Mouse (Mus musculus) neural tube, embryonic 14.5 days (tissue): ENCODE results near the gene Inafm1. TPM values are rescaled to one million over a fixed set of nuclear protein-coding genes. Genes with fewer than 3 reads are reported as not detected.

ENCODE experiments used
- ATAC-seq: fragments of 200-750 bp; cut with Nextera tagmentation; 2 replicates; pipeline ENCODE4 v1.8.0; 2017; ENCODE audit warnings: low read depth, mild to moderate bottlenecking, moderate TSS enrichment, moderate library complexity
- H3K27ac ChIP-seq: fragments of 300-500 bp; sonication (generic); 2 replicates; pipeline ENCODE4 v1.5.1; 2014; ENCODE audit warnings: low read depth, mild to moderate bottlenecking, control low read depth, low read length, moderate library complexity, mixed read lengths
- H3K27me3 ChIP-seq: fragments of 300-500 bp; sonication (generic); 2 replicates; pipeline ENCODE4 v1.6.1; 2014; ENCODE audit warnings: low read length; ENCODE audit not compliant: control insufficient read depth, insufficient read depth
- H3K36me3 ChIP-seq: fragments of 300-500 bp; sonication (generic); 2 replicates; pipeline ENCODE4 v1.6.1; 2014; ENCODE audit warnings: low read length, mixed read lengths; ENCODE audit not compliant: control insufficient read depth, insufficient read depth
- H3K4me1 ChIP-seq: fragments of 300-500 bp; sonication (generic); 2 replicates; pipeline ENCODE4 v1.6.1; 2014; ENCODE audit warnings: low read length; ENCODE audit not compliant: control insufficient read depth, insufficient read depth
- H3K4me2 ChIP-seq: fragments of 300-500 bp; sonication (generic); 2 replicates; pipeline ENCODE4 v1.6.1; 2014; ENCODE audit warnings: mild to moderate bottlenecking, low read depth, low read length, control low read depth
- H3K4me3 ChIP-seq: fragments of 300-500 bp; sonication (generic); 2 replicates; pipeline ENCODE4 v1.5.1; 2014; ENCODE audit warnings: low read depth, low read length, control low read depth, mixed read lengths
- H3K9ac ChIP-seq: fragments of 300-500 bp; sonication (generic); replicated peaks from 2 replicates; pipeline ENCODE4 v1.6.1; 2014; ENCODE audit warnings: low read depth, mild to moderate bottlenecking, control low read depth, low read length, mixed read lengths
- H3K9me3 ChIP-seq: fragments of 300-500 bp; sonication (generic); 2 replicates; pipeline ENCODE4 v1.6.1; 2016; ENCODE audit warnings: low read length; ENCODE audit not compliant: control insufficient read depth
- WGBS: fragments of 180-500 bp; shearing (Covaris S2); extraction: QIAGEN DNeasy Blood & Tissue Kit; methylation state at CpG from one replicate; pipeline ENCODE4 v1.1.7; 2014; 5-methylcytosine and 5-hydroxymethylcytosine counted together
- polyA plus RNA-seq: library from polyadenylated mRNA; unstranded; fragments of >200 nt; fragmentation: Nextera tagmentation; extraction: Ambion mirVana; gene quantifications from 2 replicates; pipeline ENCODE4 v1.2.1, GENCODE M21; 2014

Gene Inafm1
- polyA plus RNA-seq, 1 experiment from 2014 or later, result 58.6 TPM

- Histone ChIP-seq H3K9ac (no peak overlapping the region), H3K4me2 (no peak overlapping the region), H3K4me3 (no peak overlapping the region), H3K4me1 (0 out of 2 replicates have a peak, but pooled peaks cover 5% of the 10 kb centered on the region), H3K27ac (no peak overlapping the region), H3K9me3 (no peaks in the 10 kb centered on the region), H3K36me3 (0 out of 2 replicates have a peak, but pooled peaks cover 6% of the 10 kb centered on the region), H3K27me3 (no peaks in the 10 kb centered on the region)
- WGBS, result 83% methylated on average over 1 of the region's 1 CpGs
- ATAC-seq, result no peak
Observed at GRCm38 (mm10) chr7:16287791-16288190, 14.4 kb upstream of the Inafm1 start.

GRCm38 (mm10) chr7:16287016-16287415 is 13.6 kb upstream of the Inafm1 start:
- WGBS, result 83% methylated on average over 2 of the region's 2 CpGs
- Histone ChIP-seq H3K9me3 (no peaks in the 10 kb centered on the region), H3K27me3 (no peaks in the 10 kb centered on the region), H3K4me1 (0 out of 2 replicates have a peak, but pooled peaks cover 5% of the 10 kb centered on the region), H3K27ac (peak overlapping the region; percentile 91; the same call in 1 of the 2 replicates), H3K4me2 (peak overlapping the region; percentile 41), H3K4me3 (peak overlapping the region; percentile 53), H3K36me3 (0 out of 2 replicates have a peak, but pooled peaks cover 8% of the 10 kb centered on the region), H3K9ac (peak overlapping the region; percentile 51; the same call in 1 of the 2 replicates)
- ATAC-seq, result no peak

- Histone ChIP-seq H3K27ac (peak within 1 kb of the TSS; percentile 91), H3K36me3 (peaks cover 12% of the 10 kb centered on the region; the same call in 1 of the 2 replicates), H3K9ac (peak within 1 kb of the TSS; percentile 51), H3K4me2 (peak within 1 kb of the TSS; percentile 41), H3K9me3 (no peaks in the 10 kb centered on the region), H3K4me1 (0 out of 2 replicates have a peak, but pooled peaks cover 5% of the 10 kb centered on the region), H3K4me3 (peak within 1 kb of the TSS; percentile 53), H3K27me3 (no peaks in the 10 kb centered on the region)
- ATAC-seq, result peak; percentile 94
- WGBS, result under 1% methylated on average over 57 of the region's 70 CpGs
Observed at GRCm38 (mm10) chr7:16286026-16286961, 12.9 kb upstream of the Inafm1 start, which contains the start of gene Ccdc9. Gene Ccdc9 (minus strand): TSS chr7:16286795.

- Histone ChIP-seq H3K36me3 (peaks cover 20% of the 10 kb centered on the region; the same call in 1 of the 2 replicates), H3K4me2 (peak overlapping the region; percentile 41), H3K4me3 (peak overlapping the region; percentile 53), H3K27ac (peak overlapping the region; percentile 22; the same call in 1 of the 2 replicates), H3K27me3 (no peaks in the 10 kb centered on the region), H3K9me3 (no peaks in the 10 kb centered on the region), H3K4me1 (0 out of 2 replicates have a peak, but pooled peaks cover 5% of the 10 kb centered on the region), H3K9ac (no peak overlapping the region)
- peak; percentile 38 for ATAC-seq
- 3% methylated on average over 14 of the region's 14 CpGs for WGBS
Observed at GRCm38 (mm10) chr7:16285450-16286025, 12.1 kb upstream of the Inafm1 start.

GRCm38 (mm10) chr7:16284904-16285303 is 11.5 kb upstream of the Inafm1 start:
- H3K4me3 ChIP-seq, result no peak overlapping the region
- WGBS, result 78% methylated on average over 9 of the region's 9 CpGs
- H3K27me3 ChIP-seq, result no peaks in the 10 kb centered on the region
- H3K36me3 ChIP-seq, result peaks cover 22% of the 10 kb centered on the region; the same call in 1 of the 2 replicates
- 0 out of 2 replicates have a peak, but pooled peaks cover 5% of the 10 kb centered on the region for H3K4me1 ChIP-seq
- H3K27ac ChIP-seq, result no peak overlapping the region
- H3K9me3 ChIP-seq, result no peaks in the 10 kb centered on the region
- no peak overlapping the region for H3K4me2 ChIP-seq
- no peak overlapping the region for H3K9ac ChIP-seq
- no peak for ATAC-seq

DNA sequence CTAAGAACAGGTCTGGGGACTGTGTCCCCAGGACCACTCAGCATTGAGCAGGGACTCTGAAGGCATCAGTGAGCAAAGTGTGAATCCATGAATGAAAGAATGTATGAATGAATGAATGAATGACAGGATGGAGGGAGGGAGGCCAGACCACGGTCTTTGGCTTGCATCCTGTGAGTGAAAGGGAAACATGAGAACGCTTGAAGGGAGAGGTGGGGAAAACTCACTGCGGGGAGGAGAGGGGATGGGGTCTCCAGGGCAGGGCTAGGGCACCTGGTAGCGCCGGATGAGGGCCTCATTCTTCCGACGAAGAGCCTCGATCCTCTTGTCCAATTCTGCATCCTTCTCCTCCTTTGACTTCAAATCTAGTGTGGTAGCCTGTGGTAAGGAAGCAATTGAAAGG is 10.6 kb upstream of the Inafm1 start:
- H3K4me3 ChIP-seq, result no peak overlapping the region
- 0 out of 2 replicates have a peak, but pooled peaks cover 5% of the 10 kb centered on the region for H3K4me1 ChIP-seq
- H3K9ac ChIP-seq, result no peak overlapping the region
- no peaks in the 10 kb centered on the region for H3K27me3 ChIP-seq
- peaks cover 22% of the 10 kb centered on the region; the same call in 1 of the 2 replicates for H3K36me3 ChIP-seq
- ATAC-seq, result no peak
- 89% methylated on average over 8 of the region's 8 CpGs for WGBS
- no peaks in the 10 kb centered on the region for H3K9me3 ChIP-seq
- H3K27ac ChIP-seq, result no peak overlapping the region
- H3K4me2 ChIP-seq, result no peak overlapping the region

GRCm38 (mm10) chr7:16282334-16282733 is 8.9 kb upstream of the Inafm1 start:
- ATAC-seq, result no peak
- Histone ChIP-seq H3K4me1 (0 out of 2 replicates have a peak, but pooled peaks cover 5% of the 10 kb centered on the region), H3K4me3 (no peak overlapping the region), H3K9ac (no peak overlapping the region), H3K27me3 (no peaks in the 10 kb centered on the region), H3K27ac (no peak overlapping the region), H3K4me2 (no peak overlapping the region), H3K36me3 (peaks cover 32% of the 10 kb centered on the region), H3K9me3 (no peaks in the 10 kb centered on the region)
- WGBS, result 95% methylated on average over 13 of the region's 13 CpGs

DNA sequence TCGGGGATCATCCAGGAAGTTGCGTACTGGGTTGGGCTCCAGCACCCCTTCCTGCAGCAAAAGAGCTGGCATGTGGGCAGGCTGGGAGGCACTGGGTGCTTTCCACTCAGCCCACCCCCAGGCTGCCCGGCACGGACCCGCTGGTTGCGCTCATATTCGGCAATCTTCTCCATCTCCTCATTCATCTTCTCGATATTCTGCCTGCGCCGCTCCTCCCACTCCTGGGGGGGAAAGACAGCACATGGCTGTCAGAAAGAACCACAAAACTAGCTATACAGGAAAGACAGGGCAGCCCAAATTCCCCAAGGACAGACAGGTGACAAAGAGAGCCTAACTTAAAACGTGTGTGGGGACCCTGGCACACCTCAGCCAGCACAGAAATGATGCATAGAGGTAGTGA is 7.3 kb upstream of the Inafm1 start:
- 0 out of 2 replicates have a peak, but pooled peaks cover 4% of the 10 kb centered on the region for H3K4me1 ChIP-seq
- ATAC-seq, result no peak
- WGBS, result 92% methylated on average over 11 of the region's 11 CpGs
- no peak overlapping the region for H3K27ac ChIP-seq
- H3K4me2 ChIP-seq, result no peak overlapping the region
- H3K9me3 ChIP-seq, result no peaks in the 10 kb centered on the region
- H3K36me3 ChIP-seq, result peaks cover 47% of the 10 kb centered on the region
- H3K27me3 ChIP-seq, result no peaks in the 10 kb centered on the region
- H3K9ac ChIP-seq, result no peak overlapping the region
- no peak overlapping the region for H3K4me3 ChIP-seq
